In genomic region chr8:84466932-84467331, GRCm38 (mm10) we compare ENCODE assay signal across 13 mouse cellular contexts.
A peak's percentile ranks its signal among the peaks of the same experiment; 100 is the strongest.
DNase-seq lines count a peak whose midpoint lies in the region; ATAC-seq and TF ChIP-seq lines count a peak whose summit lies in the region.
"Had no signal": no experiment of that assay in that cellular context is flagged by ENCODE, and none has a peak within 500 bp of the region (broad histone marks: within the 10 kb centered on the region; RNA-seq: fewer than 3 reads in every experiment).

No protein-coding gene starts in this region.

- peak; percentile 44 for DNase-seq in heart, postnatal 0 days (ENCODE audit: low spot score)
- DNase-seq in cerebellum, adult 9-11 months, result peak; percentile 85
- no peak for DNase-seq in gastrocnemius, postnatal 25 days
- DNase-seq in liver, postnatal 0 days, result no peak
- DNase-seq: B cell, adult 2 months; lung, postnatal 4 days had no signal

- 25% methylated on average over 1 of the region's 1 CpGs for WGBS in heart, postnatal 0 days
- 43% methylated on average over 1 of the region's 1 CpGs for WGBS in heart, embryonic 11.5 days (ENCODE audit: insufficient replicate concordance)
- 50% methylated on average over 1 of the region's 1 CpGs for WGBS in midbrain, embryonic 16.5 days
- WGBS in midbrain, embryonic 15.5 days, result 52% methylated on average over 1 of the region's 1 CpGs
- WGBS in liver, postnatal 0 days (ENCODE audit: insufficient replicate concordance), result 60% methylated on average over 1 of the region's 1 CpGs
- WGBS in liver, embryonic 12.5 days (ENCODE audit: insufficient replicate concordance), result 41% methylated on average over 1 of the region's 1 CpGs

- TF ChIP-seq EP300 in heart, postnatal 0 days (IDR thresholded peaks at IDR 0.05; ENCODE audit: low read depth), result no peak
- no peak for TF ChIP-seq EP300 in liver, postnatal 0 days (IDR thresholded peaks at IDR 0.05; ENCODE audit: low read depth)

- no peak overlapping the region for H3K4me2 ChIP-seq in heart, postnatal 0 days (ENCODE audit: low read depth, low read length)
- H3K4me2 ChIP-seq in heart, embryonic 11.5 days, result no peak overlapping the region
- H3K4me2 ChIP-seq in midbrain, embryonic 16.5 days (ENCODE audit: low read length), result no peak overlapping the region
- no peak overlapping the region for H3K4me2 ChIP-seq in midbrain, embryonic 15.5 days
- H3K4me2 ChIP-seq in liver, postnatal 0 days (ENCODE audit: low read depth, low read length), result no peak overlapping the region
- no peak overlapping the region for H3K4me2 ChIP-seq in liver, embryonic 12.5 days
- H3K4me2 ChIP-seq: kidney, embryonic 15.5 days; liver, embryonic 15.5 days had no signal

- H3K9ac ChIP-seq in heart, postnatal 0 days (replicated peaks; ENCODE audit: low read depth, low read length), result no peak overlapping the region
- H3K9ac ChIP-seq in heart, embryonic 11.5 days (ENCODE audit: low read depth, low read length), result no peak overlapping the region
- H3K9ac ChIP-seq in midbrain, embryonic 16.5 days (ENCODE audit: low read depth, low read length), result no peak overlapping the region
- no peak overlapping the region for H3K9ac ChIP-seq in midbrain, embryonic 15.5 days
- no peak overlapping the region for H3K9ac ChIP-seq in liver, postnatal 0 days (replicated peaks)
- no peak overlapping the region for H3K9ac ChIP-seq in liver, embryonic 12.5 days
- H3K9ac ChIP-seq: kidney, embryonic 15.5 days; liver, embryonic 15.5 days had no signal

- H3K27ac ChIP-seq in heart, postnatal 0 days (ENCODE audit: low read depth), result no peak overlapping the region
- H3K27ac ChIP-seq in heart, embryonic 11.5 days (ENCODE audit: low read depth, low read length), result no peak overlapping the region
- H3K27ac ChIP-seq in midbrain, embryonic 16.5 days (ENCODE audit: low read length), result no peak overlapping the region
- no peak overlapping the region for H3K27ac ChIP-seq in midbrain, embryonic 15.5 days
- H3K27ac ChIP-seq in liver, postnatal 0 days (ENCODE audit: low read depth), result no peak overlapping the region
- no peak overlapping the region for H3K27ac ChIP-seq in liver, embryonic 12.5 days
- H3K27ac ChIP-seq: kidney, embryonic 15.5 days; liver, embryonic 15.5 days had no signal

- H3K9me3 ChIP-seq in heart, postnatal 0 days (replicated peaks; ENCODE audit: control insufficient read depth, low read length), result peaks cover 4% of the 10 kb centered on the region; the same call in 1 of the 2 replicates
- H3K9me3 ChIP-seq in heart, embryonic 11.5 days (replicated peaks; ENCODE audit: control insufficient read depth, low read length), result peaks cover 3% of the 10 kb centered on the region; the same call in 1 of the 2 replicates
- peaks cover under 1% of the 10 kb centered on the region; the same call in 1 of the 2 replicates for H3K9me3 ChIP-seq in midbrain, embryonic 16.5 days (replicated peaks; ENCODE audit: control insufficient read depth, low read length, poor library complexity, severe bottlenecking)
- no peaks in the 10 kb centered on the region for H3K9me3 ChIP-seq in midbrain, embryonic 15.5 days
- no peaks in the 10 kb centered on the region for H3K9me3 ChIP-seq in liver, postnatal 0 days (ENCODE audit: low read length)
- H3K9me3 ChIP-seq in liver, embryonic 12.5 days (replicated peaks), result peaks cover 7% of the 10 kb centered on the region; the same call in 1 of the 2 replicates
- H3K9me3 ChIP-seq: liver, embryonic 15.5 days had no signal

- H3K4me1 ChIP-seq in heart, postnatal 0 days (ENCODE audit: control insufficient read depth, insufficient read depth), result no peaks in the 10 kb centered on the region
- no peaks in the 10 kb centered on the region for H3K4me1 ChIP-seq in heart, embryonic 11.5 days (ENCODE audit: control insufficient read depth, insufficient read depth, low read length)
- no peaks in the 10 kb centered on the region for H3K4me1 ChIP-seq in midbrain, embryonic 16.5 days (ENCODE audit: control insufficient read depth, insufficient read depth, low read length)
- peaks cover 4% of the 10 kb centered on the region; the same call in 1 of the 2 replicates for H3K4me1 ChIP-seq in midbrain, embryonic 15.5 days
- H3K4me1 ChIP-seq in liver, postnatal 0 days (ENCODE audit: insufficient read depth), result no peaks in the 10 kb centered on the region
- H3K4me1 ChIP-seq in liver, embryonic 12.5 days, result no peaks in the 10 kb centered on the region
- H3K4me1 ChIP-seq: kidney, embryonic 15.5 days; liver, embryonic 15.5 days had no signal

- H3K4me3 ChIP-seq in heart, postnatal 0 days (ENCODE audit: low read depth, low read length), result no peak overlapping the region
- H3K4me3 ChIP-seq in heart, embryonic 11.5 days (ENCODE audit: low read depth, low read length), result no peak overlapping the region
- H3K4me3 ChIP-seq in midbrain, embryonic 16.5 days (ENCODE audit: low read depth, low read length), result no peak overlapping the region
- no peak overlapping the region for H3K4me3 ChIP-seq in midbrain, embryonic 15.5 days
- H3K4me3 ChIP-seq in liver, postnatal 0 days (ENCODE audit: low read depth, low read length), result no peak overlapping the region
- no peak overlapping the region for H3K4me3 ChIP-seq in liver, embryonic 12.5 days
- H3K4me3 ChIP-seq: kidney, embryonic 15.5 days; liver, embryonic 15.5 days; myocyte had no signal

- no peaks in the 10 kb centered on the region for H3K27me3 ChIP-seq in heart, postnatal 0 days (ENCODE audit: control insufficient read depth, insufficient read depth, low read length)
- H3K27me3 ChIP-seq in heart, embryonic 11.5 days (ENCODE audit: control insufficient read depth, insufficient read depth, low read length), result no peaks in the 10 kb centered on the region
- H3K27me3 ChIP-seq in midbrain, embryonic 16.5 days (ENCODE audit: control insufficient read depth, insufficient read depth, low read depth, low read length), result no peaks in the 10 kb centered on the region
- H3K27me3 ChIP-seq in midbrain, embryonic 15.5 days (replicated peaks), result no peaks in the 10 kb centered on the region
- no peaks in the 10 kb centered on the region for H3K27me3 ChIP-seq in liver, postnatal 0 days (ENCODE audit: insufficient read depth, low read length)
- no peaks in the 10 kb centered on the region for H3K27me3 ChIP-seq in liver, embryonic 12.5 days (replicated peaks)
- H3K27me3 ChIP-seq: kidney, embryonic 15.5 days; liver, embryonic 15.5 days had no signal

- TF ChIP-seq CTCF in heart, postnatal 0 days (IDR thresholded peaks at IDR 0.05; ENCODE audit: low read depth), result no peak
- TF ChIP-seq CTCF in liver, postnatal 0 days (IDR thresholded peaks at IDR 0.05; ENCODE audit: low read depth), result no peak

- no peak for ATAC-seq in heart, postnatal 0 days (ENCODE audit: insufficient read depth, low read depth)
- ATAC-seq in heart, embryonic 11.5 days (replicated peaks; ENCODE audit: insufficient number of reproducible peaks, low FRiP score, low TSS enrichment), result no peak
- peak; percentile 58; the same call in 1 of the 2 replicates for ATAC-seq in midbrain, embryonic 16.5 days
- no peak for ATAC-seq in midbrain, embryonic 15.5 days (replicated peaks)
- no peak for ATAC-seq in liver, postnatal 0 days
- no peak for ATAC-seq in liver, embryonic 12.5 days

- no peaks in the 10 kb centered on the region for H3K36me3 ChIP-seq in heart, postnatal 0 days (replicated peaks; ENCODE audit: control insufficient read depth, insufficient read depth, low read length)
- H3K36me3 ChIP-seq in heart, embryonic 11.5 days (ENCODE audit: control insufficient read depth, insufficient read depth, low read length), result no peaks in the 10 kb centered on the region
- H3K36me3 ChIP-seq in midbrain, embryonic 16.5 days (ENCODE audit: control insufficient read depth, insufficient read depth, low read length), result peaks cover 23% of the 10 kb centered on the region
- H3K36me3 ChIP-seq in midbrain, embryonic 15.5 days (replicated peaks), result peaks cover 20% of the 10 kb centered on the region
- no peaks in the 10 kb centered on the region for H3K36me3 ChIP-seq in liver, postnatal 0 days (replicated peaks; ENCODE audit: insufficient read depth, low read length)
- H3K36me3 ChIP-seq in liver, embryonic 12.5 days, result no peaks in the 10 kb centered on the region
- H3K36me3 ChIP-seq: kidney, embryonic 15.5 days; liver, embryonic 15.5 days had no signal

Comparison
In these comparisons a context has a peak if more than half of its experiments do, and no peak if none do; other contexts are left out.
1. DNase-seq: peak in heart, postnatal 0 days (single experiment) and cerebellum, adult 9-11 months (single experiment); none in gastrocnemius, postnatal 25 days (single experiment) and liver, postnatal 0 days (single experiment).